15 mouse cellular contexts compared by ENCODE assay signal in genomic region chr11:6437667-6438066, GRCm38 (mm10).
"Had no signal": no experiment of that assay in that cellular context is flagged by ENCODE, and none has a peak within 500 bp of the region (broad histone marks: within the 10 kb centered on the region; RNA-seq: fewer than 3 reads in every experiment).

No protein-coding gene starts in this region.

- H3K9me3 ChIP-seq: neural tube, embryonic 15.5 days; stomach, embryonic 15.5 days had no signal

- H3K27ac ChIP-seq: neural tube, embryonic 15.5 days; stomach, embryonic 15.5 days; stomach, postnatal 0 days had no signal

- H3K27me3 ChIP-seq: neural tube, embryonic 15.5 days; stomach, embryonic 15.5 days had no signal

- H3K4me3 ChIP-seq: neural tube, embryonic 15.5 days; stomach, embryonic 15.5 days had no signal

- H3K9ac ChIP-seq: neural tube, embryonic 15.5 days; stomach, embryonic 15.5 days had no signal

- DNase-seq: retina, postnatal 1 day; right cerebral cortex, adult 18-20 months; right cerebral cortex, postnatal 14 days; right cerebral cortex, postnatal 25 days; right cerebral cortex, postnatal 4 days; spleen, adult 18-20 months; thymus, adult 18-20 months; thymus, adult 2 months; thymus, postnatal 14 days; thymus, postnatal 25 days; thymus, postnatal 36 days; thymus, postnatal 4 days had no signal

- H3K4me2 ChIP-seq: neural tube, embryonic 15.5 days; stomach, embryonic 15.5 days had no signal

- H3K4me1 ChIP-seq: stomach, embryonic 15.5 days had no signal
